Mouse (Mus musculus): Measurements from ENCODE around the gene Klrb1b. TPM values are rescaled to one million over a fixed set of nuclear protein-coding genes. Genes with fewer than 3 reads are reported as not detected.

The Klrb1b gene
- 5.0 TPM for polyA plus RNA-seq (2014; fragmentation: Illumina TruSeq; extraction: RNeasy Lipid Tissue Mini Kit (QIAGEN cat#74804); ENCODE audit: insufficient read depth, low read depth, low replicate concordance)

DNA sequence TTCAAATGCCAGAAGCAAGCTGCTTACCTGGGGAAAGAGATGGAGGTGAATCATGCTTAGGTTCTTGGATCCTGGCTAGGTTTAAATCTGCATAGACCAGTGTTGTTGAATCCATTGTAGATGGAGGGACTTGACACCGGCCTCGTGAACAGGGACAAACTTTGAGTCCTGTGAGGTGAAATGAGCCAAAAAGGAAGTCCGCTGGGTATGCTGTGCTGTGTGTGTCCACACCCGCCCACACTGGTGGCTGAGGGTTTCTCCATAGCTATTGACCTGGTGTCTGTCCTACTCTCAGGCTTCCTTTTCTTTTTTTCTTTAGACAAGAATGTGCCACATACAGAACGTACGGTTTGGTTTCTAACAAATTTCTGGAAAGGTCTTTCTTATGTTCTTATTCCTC lies at the start of gene Klrb1b, which contains the start of gene Gm44511:
Klrb1b (minus strand) TSS at position 200 of the 400 bp plus-strand sequence.
Gm44511 (minus strand) TSS at position 184 of the 400 bp plus-strand sequence.

DNA sequence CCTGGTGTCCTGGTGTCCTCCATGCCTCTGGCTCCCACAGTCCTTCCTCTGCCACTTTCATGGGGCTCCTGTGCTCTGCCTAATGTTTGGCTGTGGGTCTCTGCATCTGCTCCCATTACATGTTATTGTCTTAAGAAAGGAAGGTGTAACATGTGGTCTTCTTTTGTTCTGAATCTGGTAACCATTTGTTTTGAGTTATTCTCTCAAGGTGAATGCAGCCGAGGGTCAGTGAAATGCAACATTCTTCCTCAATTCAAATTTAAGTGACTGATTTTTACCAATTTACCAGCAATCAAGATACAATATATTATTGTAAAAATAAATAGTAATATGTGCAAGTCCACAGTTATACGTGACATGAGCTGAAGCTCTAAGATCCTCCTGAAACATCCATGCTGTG lies 37.0 kb downstream of the Klrb1b start, which contains the start of gene Klrb1c:
Klrb1c (minus strand) TSS at position 101 of the 400 bp plus-strand sequence.

Other genes with a start within 250 kb of the Klrb1b start
- 21.6 TPM for gene A2ml1, start 244.7 kb downstream of the Klrb1b start, polyA plus RNA-seq (2014; fragmentation: Illumina TruSeq; extraction: RNeasy Lipid Tissue Mini Kit (QIAGEN cat#74804); ENCODE audit: insufficient read depth, low read depth, low replicate concordance)
- 1.3 TPM for gene Klrb1a, start 202.8 kb downstream of the Klrb1b start, polyA plus RNA-seq (2014; fragmentation: Illumina TruSeq; extraction: RNeasy Lipid Tissue Mini Kit (QIAGEN cat#74804); ENCODE audit: insufficient read depth, low read depth, low replicate concordance)
- gene Clec2h, start 163.9 kb downstream of the Klrb1b start, polyA plus RNA-seq (2014; fragmentation: Illumina TruSeq; extraction: RNeasy Lipid Tissue Mini Kit (QIAGEN cat#74804); ENCODE audit: insufficient read depth, low read depth, low replicate concordance) = not detected
- gene Klrb1, start 103.3 kb downstream of the Klrb1b start, polyA plus RNA-seq (2014; fragmentation: Illumina TruSeq; extraction: RNeasy Lipid Tissue Mini Kit (QIAGEN cat#74804); ENCODE audit: insufficient read depth, low read depth, low replicate concordance) = not detected
- gene Klrb1c, start 37.1 kb downstream of the Klrb1b start, polyA plus RNA-seq (2014; fragmentation: Illumina TruSeq; extraction: RNeasy Lipid Tissue Mini Kit (QIAGEN cat#74804); ENCODE audit: insufficient read depth, low read depth, low replicate concordance) = 7.1 TPM
- gene Gm44511, start within 50 bp of the Klrb1b start, polyA plus RNA-seq (2014; fragmentation: Illumina TruSeq; extraction: RNeasy Lipid Tissue Mini Kit (QIAGEN cat#74804); ENCODE audit: insufficient read depth, low read depth, low replicate concordance) = not detected
- 3.0 TPM for gene Clec2i, start 61.3 kb upstream of the Klrb1b start, polyA plus RNA-seq (2014; fragmentation: Illumina TruSeq; extraction: RNeasy Lipid Tissue Mini Kit (QIAGEN cat#74804); ENCODE audit: insufficient read depth, low read depth, low replicate concordance)
- gene BC035044, start 64.8 kb upstream of the Klrb1b start, polyA plus RNA-seq (2014; fragmentation: Illumina TruSeq; extraction: RNeasy Lipid Tissue Mini Kit (QIAGEN cat#74804); ENCODE audit: insufficient read depth, low read depth, low replicate concordance) = 4.2 TPM
- gene Clec2g, start 108.0 kb upstream of the Klrb1b start, polyA plus RNA-seq (2014; fragmentation: Illumina TruSeq; extraction: RNeasy Lipid Tissue Mini Kit (QIAGEN cat#74804); ENCODE audit: insufficient read depth, low read depth, low replicate concordance) = not detected
- gene Klrb1f, start 219.6 kb upstream of the Klrb1b start, polyA plus RNA-seq (2014; fragmentation: Illumina TruSeq; extraction: RNeasy Lipid Tissue Mini Kit (QIAGEN cat#74804); ENCODE audit: insufficient read depth, low read depth, low replicate concordance) = 0.86 TPM

Data from lung, adult 10 weeks (tissue).